Mouse (Mus musculus): ENCODE data around the gene Lix1l.

GRCm38 (mm10) chr3:96675690-96676089 lies 74.7 kb downstream of the Lix1l start:
- TF ChIP-seq CTCF (IDR thresholded peaks at IDR 0.05; ENCODE audit: insufficient read depth, low read length), result no peak
- no peak for TF ChIP-seq POLR2A (IDR thresholded peaks at IDR 0.05; ENCODE audit: borderline replicate concordance, extremely low read depth, low read depth, low read length)

Measured in lung, adult 2 months (tissue).